Mouse (Mus musculus): ENCODE measurements around the gene Kcmf1. TPM values are rescaled to one million over a fixed set of nuclear protein-coding genes. Genes with fewer than 3 reads are reported as not detected.
"Not testable (repeated sequence)": the region's sequence is repeated elsewhere in the genome, so short reads cannot be mapped to it uniquely, and the experiment has no call there.

Gene Kcmf1
- polyA plus RNA-seq, 1 experiment: 110 TPM

- H3K79me2 ChIP-seq (ENCODE audit: control insufficient read depth, insufficient read depth): peaks cover 97% of the 10 kb centered on the region
- H3K4me3 ChIP-seq: no peak overlapping the region
- H3K4me2 ChIP-seq (ENCODE audit: low read depth): no peak overlapping the region
- no peak overlapping the region for H3ac ChIP-seq (ENCODE audit: control insufficient read depth, insufficient read length)
- no peak for TF ChIP-seq MYOD1 (IDR thresholded peaks at IDR 0.05; ENCODE audit: control insufficient read depth in 1 of 3, insufficient read length in 2 of 3, low read depth in 2 of 3)
- H3K27me3 ChIP-seq (ENCODE audit: control insufficient read depth, insufficient read depth, insufficient read length): no peaks in the 10 kb centered on the region
- no peaks in the 10 kb centered on the region for H3K36me3 ChIP-seq (ENCODE audit: control insufficient read depth, insufficient read depth)
These were observed 27.5 kb downstream of the Kcmf1 start for GRCm38 (mm10) chr6:72872276-72872675.

GRCm38 (mm10) chr6:72869601-72870000 is 30.2 kb downstream of the Kcmf1 start:
- Histone ChIP-seq H3K27me3 (ENCODE audit: control insufficient read depth, insufficient read depth, insufficient read length) (no peaks in the 10 kb centered on the region), H3K4me3 (no peak overlapping the region), H3K4me2 (ENCODE audit: low read depth) (no peak overlapping the region), H3K79me2 (ENCODE audit: control insufficient read depth, insufficient read depth) (peaks cover 99% of the 10 kb centered on the region), H3K36me3 (ENCODE audit: control insufficient read depth, insufficient read depth) (no peaks in the 10 kb centered on the region), H3ac (ENCODE audit: control insufficient read depth, insufficient read length) (no peak overlapping the region)
- TF ChIP-seq USF1 (IDR thresholded peaks at IDR 0.05; ENCODE audit: low read depth) (no peak), CEBPB (IDR thresholded peaks at IDR 0.05; ENCODE audit: insufficient read depth, poor library complexity, severe bottlenecking) (no peak), SRF (IDR thresholded peaks at IDR 0.05; ENCODE audit: control insufficient read depth, insufficient read length, low read depth) (no peak)

GRCm38 (mm10) chr6:72868688-72869087 is 31.1 kb downstream of the Kcmf1 start:
- TF ChIP-seq MYOG (IDR thresholded peaks at IDR 0.05; ENCODE audit: control insufficient read depth in 1 of 3, insufficient read depth in 1 of 3, insufficient read length in 2 of 3, low read depth in 2 of 3): peak in 2 of 3 experiments; percentile 23 to 52
- TF ChIP-seq TCF3 (IDR thresholded peaks at IDR 0.05; ENCODE audit: insufficient read length, low read depth): no peak
- TF ChIP-seq MYOD1 (IDR thresholded peaks at IDR 0.05; ENCODE audit: control insufficient read depth in 1 of 3, insufficient read length in 2 of 3, low read depth in 2 of 3): peak in 1 of 3 experiments; percentile 21

GRCm38 (mm10) chr6:72867746-72868145 is 32.0 kb downstream of the Kcmf1 start:
- Histone ChIP-seq H3ac (ENCODE audit: control insufficient read depth, insufficient read length) (no peak overlapping the region), H3K4me3 (no peak overlapping the region), H3K36me3 (ENCODE audit: control insufficient read depth, insufficient read depth) (no peaks in the 10 kb centered on the region), H3K79me2 (ENCODE audit: control insufficient read depth, insufficient read depth) (peaks cover 100% of the 10 kb centered on the region), H3K4me2 (ENCODE audit: low read depth) (no peak overlapping the region), H3K27me3 (ENCODE audit: control insufficient read depth, insufficient read depth, insufficient read length) (no peaks in the 10 kb centered on the region)
- TF ChIP-seq REST (IDR thresholded peaks at IDR 0.05; ENCODE audit: insufficient read depth, insufficient read length) (no peak), MYOG (IDR thresholded peaks at IDR 0.05; ENCODE audit: control insufficient read depth in 1 of 3, insufficient read depth in 1 of 3, insufficient read length in 2 of 3, low read depth in 2 of 3) (no peak), TCF3 (IDR thresholded peaks at IDR 0.05; ENCODE audit: insufficient read length, low read depth) (no peak)

More at GRCm38 (mm10) chr6:72868688-72869087, 31.1 kb downstream of the Kcmf1 start:
- Histone ChIP-seq H3K4me3 (no peak overlapping the region), H3K79me2 (ENCODE audit: control insufficient read depth, insufficient read depth) (peaks cover 100% of the 10 kb centered on the region), H3K27me3 (ENCODE audit: control insufficient read depth, insufficient read depth, insufficient read length) (no peaks in the 10 kb centered on the region), H3K4me2 (ENCODE audit: low read depth) (no peak overlapping the region), H3K36me3 (ENCODE audit: control insufficient read depth, insufficient read depth) (no peaks in the 10 kb centered on the region), H3ac (ENCODE audit: control insufficient read depth, insufficient read length) (no peak overlapping the region)

GRCm38 (mm10) chr6:72866232-72866631 is 33.5 kb downstream of the Kcmf1 start:
- Histone ChIP-seq H3K27me3 (ENCODE audit: control insufficient read depth, insufficient read depth, insufficient read length) (no peaks in the 10 kb centered on the region), H3ac (ENCODE audit: control insufficient read depth, insufficient read length) (no peak overlapping the region)

GRCm38 (mm10) chr6:72862686-72863085 is 37.1 kb downstream of the Kcmf1 start:
- H3K79me2 ChIP-seq (ENCODE audit: control insufficient read depth, insufficient read depth): peaks cover 70% of the 10 kb centered on the region
- not testable (repeated sequence) for H3K27me3 ChIP-seq (ENCODE audit: control insufficient read depth, insufficient read depth, insufficient read length); H3K36me3 ChIP-seq (ENCODE audit: control insufficient read depth, insufficient read depth); H3K4me3 ChIP-seq; H3K4me2 ChIP-seq (ENCODE audit: low read depth); H3ac ChIP-seq (ENCODE audit: control insufficient read depth, insufficient read length)

More at GRCm38 (mm10) chr6:72866232-72866631, 33.5 kb downstream of the Kcmf1 start:
- Histone ChIP-seq H3K36me3 (ENCODE audit: control insufficient read depth, insufficient read depth) (no peaks in the 10 kb centered on the region), H3K4me2 (ENCODE audit: low read depth) (no peak overlapping the region), H3K79me2 (ENCODE audit: control insufficient read depth, insufficient read depth) (peaks cover 100% of the 10 kb centered on the region), H3K4me3 (no peak overlapping the region)
- TF ChIP-seq TCF12 (IDR thresholded peaks at IDR 0.05; ENCODE audit: insufficient read depth, poor library complexity, severe bottlenecking) (no peak), POLR2A (IDR thresholded peaks at IDR 0.05; ENCODE audit: insufficient read length, low read depth) (no peak), MYOD1 (IDR thresholded peaks at IDR 0.05; ENCODE audit: control insufficient read depth in 1 of 3, insufficient read length in 2 of 3, low read depth in 2 of 3) (no peak), CEBPB (IDR thresholded peaks at IDR 0.05; ENCODE audit: insufficient read depth, poor library complexity, severe bottlenecking) (no peak), TCF3 (IDR thresholded peaks at IDR 0.05; ENCODE audit: insufficient read length, low read depth) (no peak), MAX (IDR thresholded peaks at IDR 0.05; ENCODE audit: low read depth) (no peak), USF1 (IDR thresholded peaks at IDR 0.05; ENCODE audit: low read depth) (no peak), SRF (IDR thresholded peaks at IDR 0.05; ENCODE audit: control insufficient read depth, insufficient read length, low read depth) (no peak), POLR2AphosphoS2 (IDR thresholded peaks at IDR 0.05; ENCODE audit: insufficient read length, low read depth) (no peak), E2F4 (IDR thresholded peaks at IDR 0.05; ENCODE audit: insufficient read depth) (no peak), MYOG (IDR thresholded peaks at IDR 0.05; ENCODE audit: control insufficient read depth in 1 of 3, insufficient read depth in 1 of 3, insufficient read length in 2 of 3, low read depth in 2 of 3) (no peak), REST (IDR thresholded peaks at IDR 0.05; ENCODE audit: insufficient read depth, insufficient read length) (no peak)
